Mouse (Mus musculus) megakaryocyte, embryonic 14.5 days (primary cell): Measurements from ENCODE around the gene Efna1.

Experiments used
- FLI1 ChIP-seq: IDR thresholded peaks from 2 replicates; pipeline ENCODE4 v1.6.1; 2012; ENCODE audit warnings: low read length, inconsistent platforms, mixed read lengths
- GATA1 ChIP-seq: IDR thresholded peaks from 3 replicates; pipeline ENCODE4 v1.6.1; 2012; ENCODE audit warnings: mixed read lengths, low read length, inconsistent platforms, borderline replicate concordance

GRCm38 (mm10) chr3:89305551-89306325 lies 24.8 kb upstream of the Efna1 start:
- no peak for TF ChIP-seq GATA1
- no peak for TF ChIP-seq FLI1
